Mouse (Mus musculus) limb, embryonic 11.5 days (tissue): ENCODE measurements around the gene Il3. TPM values are rescaled to one million over a fixed set of nuclear protein-coding genes. Genes with fewer than 3 reads are reported as not detected.

Experiments used
- ATAC-seq: fragments of 200-750 bp; cut with Nextera tagmentation; 2 replicates; pipeline ENCODE4 v1.8.0; 2017; ENCODE audit warnings: low read depth; ENCODE audit not compliant: insufficient number of reproducible peaks, low FRiP score, low TSS enrichment
- DNase-seq: peaks from one replicate; pipeline ENCODE4 v3.0.0-alpha.2; 2015; ENCODE audit warnings: low spot score
- H3K27ac ChIP-seq: fragments of 300-500 bp; sonication (generic); replicated peaks from 2 replicates; pipeline ENCODE4 v1.5.1; 2014; ENCODE audit warnings: low read depth, mild to moderate bottlenecking, low read length
- H3K27me3 ChIP-seq: fragments of 300-500 bp; sonication (generic); 2 replicates; pipeline ENCODE4 v1.6.1; 2014; ENCODE audit warnings: mild to moderate bottlenecking, low read length, mixed read lengths; ENCODE audit not compliant: control insufficient read depth, insufficient read depth
- H3K36me3 ChIP-seq: fragments of 300-500 bp; sonication (generic); 2 replicates; pipeline ENCODE4 v1.6.1; 2014; ENCODE audit warnings: mild to moderate bottlenecking, low read length, moderate library complexity, mixed read lengths; ENCODE audit not compliant: control insufficient read depth, insufficient read depth
- H3K4me1 ChIP-seq: fragments of 300-500 bp; sonication (generic); 2 replicates; pipeline ENCODE4 v1.6.1; 2014; ENCODE audit warnings: low read length, mixed read lengths; ENCODE audit not compliant: control insufficient read depth, insufficient read depth
- H3K4me2 ChIP-seq: fragments of 300-500 bp; sonication (generic); 2 replicates; pipeline ENCODE4 v1.6.1; 2014; ENCODE audit warnings: low read depth, mild to moderate bottlenecking, moderate library complexity; ENCODE audit not compliant: severe bottlenecking
- H3K4me3 ChIP-seq: fragments of 300-500 bp; sonication (generic); 2 replicates; pipeline ENCODE4 v1.5.1; 2014; ENCODE audit warnings: low read depth, low read length
- H3K9ac ChIP-seq: fragments of 300-500 bp; sonication (generic); 2 replicates; pipeline ENCODE4 v1.6.1; 2014; ENCODE audit warnings: mild to moderate bottlenecking, low read length
- H3K9me3 ChIP-seq: fragments of 300-500 bp; sonication (generic); 2 replicates; pipeline ENCODE4 v1.6.1; 2016; ENCODE audit warnings: low read length; ENCODE audit not compliant: control insufficient read depth
- WGBS: fragments of 180-500 bp; shearing (Covaris S2); extraction: QIAGEN DNeasy Blood & Tissue Kit; methylation state at CpG from one replicate; pipeline ENCODE4 v1.1.7; 2014; 5-methylcytosine and 5-hydroxymethylcytosine counted together
- polyA plus RNA-seq: library from polyadenylated mRNA; unstranded; fragments of >200 nt; fragmentation: Nextera tagmentation; extraction: Ambion mirVana; gene quantifications from 2 replicates; pipeline ENCODE4 v1.2.1, GENCODE M21; 2014

Gene Il3
- not detected in 2 replicates for polyA plus RNA-seq

DNA sequence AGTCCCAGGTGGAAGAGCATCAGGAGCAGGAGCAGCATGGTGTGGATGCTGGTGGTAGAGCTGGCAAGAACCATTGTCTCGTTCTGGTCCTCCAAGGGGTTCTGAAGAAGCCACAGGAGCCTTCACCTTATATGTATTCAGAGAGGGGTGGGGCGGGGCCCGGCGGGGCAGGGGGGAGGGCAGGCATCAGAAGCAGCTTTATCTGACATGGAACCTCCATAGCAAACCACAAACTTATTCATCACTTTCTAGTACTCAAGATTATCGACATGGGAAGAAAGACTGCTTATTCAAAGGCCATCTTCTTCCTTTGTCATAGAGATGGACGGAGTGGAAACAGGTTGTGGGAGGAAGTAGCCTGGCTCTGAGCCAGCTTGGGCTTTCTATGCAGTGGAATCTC is at the start of gene Il3:
TSS of gene Il3 (minus strand) at position 101 of the 400 bp plus-strand sequence.
- H3K4me1 ChIP-seq = no peaks in the 10 kb centered on the region
- no peak within 1 kb of the TSS for H3K4me2 ChIP-seq
- no peak within 1 kb of the TSS for H3K27ac ChIP-seq
- no peak within 1 kb of the TSS for H3K9ac ChIP-seq
- H3K4me3 ChIP-seq = no peak within 1 kb of the TSS
- 87% methylated on average over 6 of the region's 6 CpGs for WGBS
- H3K27me3 ChIP-seq = no peaks in the 10 kb centered on the region
- DNase-seq = no peak
- H3K9me3 ChIP-seq = no peaks in the 10 kb centered on the region
- no peak for ATAC-seq
- H3K36me3 ChIP-seq = no peaks in the 10 kb centered on the region

DNA sequence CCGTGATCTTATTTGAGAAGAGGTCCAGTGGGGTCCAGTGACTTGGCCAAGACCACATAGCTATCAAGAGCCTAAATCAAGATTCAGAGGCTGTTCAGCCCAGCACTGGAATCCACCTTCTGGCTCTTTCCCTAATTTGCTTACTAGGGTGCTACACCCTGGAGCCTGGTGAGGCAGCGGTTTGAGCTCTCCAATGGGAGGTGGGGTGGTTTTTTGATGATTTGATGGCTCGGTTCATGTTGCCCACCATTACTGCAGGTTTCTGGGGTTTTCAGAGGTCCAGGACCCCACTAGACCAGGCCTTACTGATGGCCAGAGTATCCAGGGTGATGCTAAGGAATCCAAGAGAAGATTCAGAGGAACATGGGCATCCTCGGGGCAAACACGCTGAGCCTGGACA is 48.3 kb upstream of the Il3 start:
- Histone ChIP-seq H3K4me3 (no peak overlapping the region), H3K9ac (no peak overlapping the region), H3K9me3 (no peaks in the 10 kb centered on the region), H3K4me1 (peaks cover 4% of the 10 kb centered on the region; the same call in 1 of the 2 replicates), H3K27ac (no peak overlapping the region), H3K36me3 (no peaks in the 10 kb centered on the region), H3K27me3 (no peaks in the 10 kb centered on the region), H3K4me2 (no peak overlapping the region)
- DNase-seq (no peak), ATAC-seq (no peak)
- 92% methylated on average over 5 of the region's 5 CpGs for WGBS

DNA sequence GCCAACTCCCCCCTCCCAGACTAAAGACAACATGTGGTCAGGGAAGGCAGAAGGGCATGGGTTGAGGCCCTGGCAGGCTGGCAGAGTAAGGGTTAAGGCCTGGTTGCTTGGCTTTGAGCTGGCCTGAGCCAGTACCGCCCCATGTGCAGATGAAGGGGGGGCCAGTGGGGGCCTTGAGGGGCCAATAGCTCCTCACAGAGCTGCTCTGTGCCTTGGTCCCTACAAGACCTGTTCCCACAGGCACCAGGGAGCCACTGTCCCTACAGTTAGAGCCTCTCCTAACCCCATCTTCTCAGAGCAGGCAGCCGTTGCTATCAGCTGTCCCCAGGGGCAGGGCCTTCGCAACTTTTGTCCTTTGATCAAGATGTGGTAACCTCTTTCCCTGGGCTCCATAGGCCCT is 47.7 kb upstream of the Il3 start:
- Histone ChIP-seq H3K27ac (no peak overlapping the region), H3K4me1 (peaks cover 4% of the 10 kb centered on the region; the same call in 1 of the 2 replicates), H3K27me3 (no peaks in the 10 kb centered on the region), H3K36me3 (no peaks in the 10 kb centered on the region), H3K9ac (no peak overlapping the region), H3K4me3 (no peak overlapping the region), H3K9me3 (no peaks in the 10 kb centered on the region), H3K4me2 (no peak overlapping the region)
- no peak for DNase-seq
- ATAC-seq = no peak
- WGBS = 11% methylated on average over 3 of the region's 3 CpGs

DNA sequence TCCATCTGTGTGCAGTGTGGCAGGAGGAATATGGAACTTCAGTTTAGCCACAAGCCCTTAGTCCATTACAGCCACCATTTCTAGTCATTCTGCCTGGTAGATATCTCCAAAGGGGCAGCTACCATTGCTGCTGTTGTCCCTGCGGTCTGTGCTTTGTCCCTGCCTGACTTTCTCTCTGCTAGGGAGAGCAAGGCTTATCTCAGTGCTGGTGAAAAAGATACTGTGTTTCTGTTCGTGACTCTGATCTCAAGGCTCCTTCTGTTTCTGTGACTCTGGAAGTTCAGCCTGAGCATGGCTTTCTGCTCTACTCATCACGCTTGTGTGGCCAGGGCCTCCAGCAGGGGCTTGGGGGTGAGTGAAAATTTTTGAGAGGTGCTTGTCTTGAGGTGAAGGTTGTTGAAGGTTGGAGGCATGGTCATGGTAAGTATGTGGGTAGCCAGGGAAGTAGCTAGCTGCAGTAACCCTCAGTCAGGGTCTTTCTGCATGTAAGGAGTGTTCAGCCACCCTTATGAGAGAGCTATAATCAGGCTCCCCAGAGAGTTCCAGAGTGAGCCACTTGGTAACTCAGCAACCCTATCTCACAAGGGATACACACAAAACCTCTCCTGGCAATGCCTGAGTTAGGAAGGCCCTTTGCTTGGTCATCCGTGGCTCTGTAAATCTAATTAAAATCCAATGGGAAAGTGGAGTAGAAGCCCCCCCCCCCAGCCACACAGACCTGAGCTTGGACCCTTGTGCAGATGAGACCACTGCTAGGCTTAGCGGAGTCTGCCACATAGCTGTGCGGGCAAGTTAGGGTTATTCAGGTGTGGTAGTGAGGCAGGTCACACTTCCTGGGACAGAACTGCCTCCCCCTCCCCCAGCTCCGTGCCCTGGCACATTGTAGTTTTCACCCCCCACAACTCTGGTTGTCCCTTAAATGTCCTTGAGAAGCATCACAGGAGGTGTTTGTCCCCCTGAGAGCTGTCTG is 46.6 kb upstream of the Il3 start:
- ATAC-seq = no peak
- Histone ChIP-seq H3K9ac (no peak overlapping the region), H3K36me3 (no peaks in the 10 kb centered on the region), H3K27ac (no peak overlapping the region), H3K9me3 (no peaks in the 10 kb centered on the region), H3K4me2 (no peak overlapping the region), H3K27me3 (no peaks in the 10 kb centered on the region), H3K4me3 (no peak overlapping the region), H3K4me1 (peaks cover 4% of the 10 kb centered on the region; the same call in 1 of the 2 replicates)
- 81% methylated on average over 7 of the region's 7 CpGs for WGBS
- DNase-seq = no peak

DNA sequence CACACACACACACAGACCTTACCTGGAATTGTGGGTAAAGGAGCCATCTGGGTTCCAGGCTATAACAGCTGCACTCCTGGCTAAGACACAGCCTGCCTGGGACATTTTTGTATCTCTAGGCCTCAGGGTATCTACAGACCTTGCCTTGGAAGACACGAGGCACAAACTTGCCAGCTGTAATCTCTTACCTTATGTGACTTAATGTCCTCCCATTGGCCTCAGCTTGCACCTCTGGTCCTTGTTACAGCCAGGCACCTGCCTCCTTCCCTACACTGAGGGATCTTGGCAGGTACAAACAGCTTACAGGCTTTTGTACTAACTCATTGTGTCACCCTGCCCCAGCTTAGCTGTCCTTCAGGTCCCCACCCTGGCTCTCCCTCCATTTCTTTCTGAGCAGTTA is 45.5 kb upstream of the Il3 start:
- Histone ChIP-seq H3K4me3 (no peak overlapping the region), H3K4me1 (peaks cover 4% of the 10 kb centered on the region; the same call in 1 of the 2 replicates), H3K36me3 (no peaks in the 10 kb centered on the region), H3K27me3 (no peaks in the 10 kb centered on the region), H3K27ac (no peak overlapping the region), H3K9me3 (no peaks in the 10 kb centered on the region), H3K9ac (no peak overlapping the region), H3K4me2 (no peak overlapping the region)
- ATAC-seq (no peak), DNase-seq (no peak)
- WGBS = 10% methylated on average over 1 of the region's 1 CpGs

DNA sequence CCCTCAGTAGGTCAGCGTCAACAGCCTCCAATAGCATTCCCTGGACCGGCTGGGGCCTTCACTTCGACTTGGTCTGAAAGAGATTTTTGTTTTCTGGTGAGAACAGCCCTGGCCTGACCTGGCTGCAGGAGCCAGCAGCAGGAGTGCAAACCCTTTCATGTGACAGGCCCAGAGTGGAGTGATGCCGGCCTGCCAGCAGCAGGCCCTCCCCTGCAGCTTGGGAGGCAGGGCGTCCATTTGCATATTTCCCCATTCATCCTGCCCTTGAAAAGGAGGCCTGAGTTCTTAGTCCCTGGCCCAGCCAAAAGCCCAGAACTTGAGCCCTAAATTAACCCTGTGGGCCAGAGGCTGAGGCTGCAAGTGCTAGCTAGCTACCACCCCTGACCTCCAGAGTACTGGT is 44.9 kb upstream of the Il3 start:
- Histone ChIP-seq H3K27me3 (no peaks in the 10 kb centered on the region), H3K27ac (no peak overlapping the region; the same call in 1 of the 2 replicates), H3K9ac (0 out of 2 replicates have a peak overlapping the region, but pooled peaks have one; percentile 7), H3K4me1 (peaks cover 4% of the 10 kb centered on the region; the same call in 1 of the 2 replicates), H3K4me3 (no peak overlapping the region), H3K4me2 (no peak overlapping the region), H3K36me3 (no peaks in the 10 kb centered on the region), H3K9me3 (no peaks in the 10 kb centered on the region)
- ATAC-seq (no peak), DNase-seq (peak; percentile 42)
- WGBS = 10% methylated on average over 5 of the region's 5 CpGs

DNA sequence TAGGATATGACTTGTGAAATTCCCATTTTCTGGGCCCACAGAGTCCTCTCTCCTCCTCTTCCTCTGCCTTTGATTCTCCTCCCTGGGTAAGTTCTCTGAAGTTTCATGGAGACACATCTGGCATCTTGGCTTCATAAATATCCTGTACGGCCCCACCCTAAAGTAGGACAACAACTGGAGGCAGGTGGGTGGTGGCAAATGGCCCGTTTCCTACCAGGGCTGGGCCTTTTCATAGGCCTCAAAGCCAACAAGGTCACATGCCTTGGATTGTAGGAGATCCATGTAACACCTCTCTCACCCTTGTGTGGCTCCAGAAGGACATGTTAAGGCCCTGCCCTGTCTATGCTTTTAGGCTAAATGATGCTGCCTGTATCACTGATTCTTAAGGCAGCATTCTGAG is 43.5 kb upstream of the Il3 start:
- Histone ChIP-seq H3K4me1 (peaks cover 4% of the 10 kb centered on the region; the same call in 1 of the 2 replicates), H3K9me3 (no peaks in the 10 kb centered on the region), H3K9ac (no peak overlapping the region), H3K27me3 (no peaks in the 10 kb centered on the region), H3K36me3 (no peaks in the 10 kb centered on the region), H3K27ac (no peak overlapping the region), H3K4me2 (no peak overlapping the region), H3K4me3 (no peak overlapping the region)
- ATAC-seq (no peak), DNase-seq (no peak)
- 68% methylated on average over 2 of the region's 2 CpGs for WGBS

DNA sequence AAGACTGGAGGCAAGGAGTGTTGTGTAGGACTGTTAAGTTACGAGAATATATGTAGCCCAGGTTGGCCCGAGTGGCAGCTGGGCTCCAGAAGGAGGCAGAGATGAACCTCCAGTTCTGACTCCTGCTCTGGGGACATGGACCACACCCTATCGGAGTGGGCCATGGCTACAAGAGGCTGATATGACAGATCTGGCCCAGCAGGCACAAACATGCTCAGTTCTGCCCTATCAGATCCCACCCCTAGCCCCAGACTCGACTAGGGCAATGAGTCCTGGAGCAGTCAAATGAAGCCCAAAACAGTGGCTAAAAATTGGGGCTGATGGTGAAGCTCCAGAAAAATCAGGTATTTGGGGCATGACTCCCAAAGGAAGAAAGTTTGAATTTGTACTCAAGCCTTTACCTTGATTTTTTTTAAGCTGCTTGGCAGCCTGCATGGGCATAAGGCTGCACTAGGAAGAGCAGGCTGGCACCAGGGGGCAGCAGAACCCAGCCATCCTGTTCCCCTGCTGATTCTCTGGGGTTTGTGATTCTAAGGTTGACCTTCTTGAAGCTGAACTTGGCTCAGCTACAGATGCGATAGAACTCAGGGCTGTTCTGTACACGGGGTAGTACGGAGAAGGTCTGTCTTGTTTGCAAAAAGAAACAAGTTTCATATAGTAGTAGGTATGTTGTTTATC is 40.2 kb upstream of the Il3 start:
- peak; percentile 46 for DNase-seq
- WGBS = 80% methylated on average over 7 of the region's 7 CpGs
- no peak overlapping the region for H3K4me2 ChIP-seq
- no peak overlapping the region for H3K27ac ChIP-seq
- H3K4me1 ChIP-seq = peaks cover 6% of the 10 kb centered on the region; the same call in 1 of the 2 replicates
- no peak overlapping the region for H3K9ac ChIP-seq
- H3K9me3 ChIP-seq = no peaks in the 10 kb centered on the region
- no peak for ATAC-seq
- H3K36me3 ChIP-seq = no peaks in the 10 kb centered on the region
- no peaks in the 10 kb centered on the region for H3K27me3 ChIP-seq
- H3K4me3 ChIP-seq = no peak overlapping the region
